Mouse (Mus musculus) kidney, postnatal 14 days (tissue): ENCODE measurements around the gene Pla2g1b.
"Not testable (repeated sequence)": the region's sequence is repeated elsewhere in the genome, so short reads cannot be mapped to it uniquely, and the experiment has no call there.

Experiments used
- DNase-seq: peaks from one replicate; pipeline ENCODE4 v3.0.0; 2022; ENCODE audit warnings: mixed read lengths

Pla2g1b gene

DNA sequence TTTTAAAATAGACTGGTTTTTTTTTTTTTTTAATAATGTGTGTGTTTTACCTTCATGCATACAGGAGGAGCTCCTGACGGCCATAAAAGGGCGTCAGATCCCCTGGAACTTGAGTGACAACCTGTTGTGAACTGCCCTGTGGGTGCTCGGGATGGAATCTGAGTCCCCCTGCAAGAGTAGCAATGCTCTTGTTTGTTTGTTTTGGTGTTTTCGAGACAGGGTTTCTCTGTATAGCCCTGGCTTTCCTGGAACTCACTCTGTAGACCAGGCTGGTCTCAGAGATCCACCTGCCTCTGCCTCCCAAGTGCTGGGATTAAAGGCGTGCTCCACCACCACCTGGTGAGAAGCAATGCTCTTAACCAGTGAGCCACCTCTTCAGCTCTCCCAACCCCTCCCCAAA lies 18.9 kb downstream of the Pla2g1b start:
- DNase-seq, result no peak

DNA sequence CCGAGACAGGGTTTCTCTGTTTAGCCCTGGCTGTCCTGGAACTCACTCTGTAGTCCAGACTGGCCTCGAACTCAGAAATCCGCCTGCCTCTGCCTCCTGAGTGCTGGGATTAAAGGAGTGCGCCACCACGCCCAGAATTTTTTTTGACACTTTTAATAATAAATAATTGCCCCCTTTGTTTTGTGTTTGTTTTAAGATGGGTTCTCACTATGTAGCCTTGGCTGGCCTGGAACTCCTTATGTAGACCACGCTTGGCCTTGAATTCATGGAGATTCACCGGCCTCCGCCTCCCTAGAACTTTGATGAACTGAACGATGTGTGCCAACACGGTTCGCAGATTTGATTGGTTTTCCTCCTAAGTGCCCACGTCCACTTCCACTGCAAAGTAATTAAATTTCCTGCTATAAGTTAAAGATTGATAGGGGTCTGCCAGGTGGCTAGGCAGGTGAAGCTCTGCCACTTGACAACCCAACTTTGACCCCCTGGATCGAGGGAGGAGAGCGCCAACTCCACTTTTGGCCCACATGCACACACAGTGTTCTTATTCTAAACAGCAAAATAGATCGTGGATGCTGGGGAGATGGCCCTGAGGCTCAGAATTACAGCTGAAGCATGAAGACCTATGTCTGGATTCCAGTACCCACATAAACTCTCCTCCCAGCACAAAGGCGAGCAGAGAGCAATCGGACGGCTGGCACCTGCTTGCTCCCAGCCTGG lies 19.6 kb downstream of the Pla2g1b start:
- DNase-seq, result peak; percentile 53

DNA sequence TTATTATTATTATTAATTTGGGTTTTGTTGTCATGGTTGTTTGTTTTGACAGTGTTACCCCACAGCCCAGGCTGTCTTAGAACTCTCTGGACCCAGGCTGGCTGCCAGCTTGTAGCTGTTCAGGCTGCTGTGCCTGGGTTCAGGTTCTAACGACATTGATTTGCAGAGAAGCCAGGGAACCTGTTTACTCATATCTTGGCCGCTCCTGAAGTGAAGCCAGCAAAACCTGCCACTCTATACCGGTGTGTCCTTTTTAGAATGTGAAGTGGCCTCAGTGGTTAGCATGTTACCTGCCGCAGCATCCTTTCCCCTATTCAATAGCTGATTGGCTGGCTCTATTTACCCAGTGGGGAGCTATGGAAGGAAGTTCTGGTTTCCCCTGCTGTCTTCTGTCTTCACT lies 20.7 kb downstream of the Pla2g1b start:
- no peak for DNase-seq

DNA sequence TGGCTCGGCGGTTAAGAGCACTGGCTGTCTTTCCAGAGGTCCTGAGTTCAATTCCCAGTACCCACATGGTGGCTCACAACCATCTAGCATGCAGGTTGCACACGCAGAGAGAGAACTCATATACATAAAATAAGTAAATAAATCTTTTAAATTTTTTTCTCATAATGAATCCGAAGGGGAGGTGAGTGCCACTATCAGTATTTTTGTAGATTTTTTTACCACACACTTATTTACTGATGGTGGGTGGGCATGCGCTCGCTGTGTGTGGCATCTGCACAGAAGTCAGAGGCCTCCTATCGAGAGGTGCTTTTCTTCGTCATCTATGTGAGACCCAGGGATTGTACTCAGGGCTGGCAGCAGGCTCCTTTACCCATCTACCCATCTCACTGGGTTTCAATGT lies 21.3 kb downstream of the Pla2g1b start:
- no peak for DNase-seq

DNA sequence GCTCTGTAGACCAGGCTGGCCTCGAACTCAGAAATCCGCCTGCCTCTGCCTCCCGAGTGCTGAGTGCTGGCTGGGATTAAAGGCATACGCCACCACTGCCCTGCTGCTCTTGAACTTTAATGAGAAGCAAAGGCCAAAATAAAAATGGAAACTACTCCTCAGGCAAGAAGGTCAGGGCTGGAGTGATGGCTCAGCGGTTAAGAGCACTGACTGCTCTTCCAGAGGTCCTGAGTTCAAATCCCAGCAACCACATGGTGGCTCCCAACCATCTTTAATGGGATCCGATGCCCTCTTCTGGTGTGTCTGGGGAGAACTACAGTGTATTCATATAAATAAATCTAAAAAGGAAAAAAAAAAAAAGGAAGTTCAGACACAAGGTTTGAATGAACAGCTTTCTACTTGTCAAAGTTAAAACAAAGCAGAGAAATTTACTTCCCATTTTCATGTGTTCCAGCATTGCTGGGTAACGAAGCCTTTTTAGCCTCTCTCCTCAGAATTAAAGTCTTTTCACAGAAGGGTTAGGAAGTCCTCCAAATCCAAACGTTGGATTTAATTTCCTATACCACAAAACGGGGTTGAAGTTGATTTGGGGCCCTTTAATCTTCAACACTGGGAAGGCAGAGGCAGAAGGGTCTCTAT lies 22.0 kb downstream of the Pla2g1b start:
- DNase-seq, result no peak

GRCm38 (mm10) chr5:115488841-115489698 lies 23.0 kb downstream of the Pla2g1b start:
- DNase-seq, result peak; percentile 85

GRCm38 (mm10) chr5:115489699-115490637 lies 23.9 kb downstream of the Pla2g1b start:
- peak; percentile 91 for DNase-seq

DNA sequence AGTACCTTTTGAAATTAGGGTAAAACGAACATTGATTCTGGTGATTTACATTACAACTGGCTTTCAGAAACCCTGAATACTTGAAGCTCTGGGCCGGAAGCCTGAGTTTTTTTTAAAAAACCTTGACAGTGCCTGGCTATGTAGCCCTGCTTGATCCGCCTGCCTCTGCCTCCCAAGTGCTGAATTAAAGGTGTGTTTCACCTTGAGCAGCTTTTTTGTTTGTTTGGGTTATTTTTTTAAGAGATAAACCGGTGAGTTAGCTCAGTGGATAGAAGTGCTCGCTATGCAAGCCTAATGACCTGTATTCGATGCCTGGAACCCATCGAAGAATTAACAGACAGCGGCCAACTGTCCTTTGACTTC lies 24.6 kb downstream of the Pla2g1b start:
- no peak for DNase-seq

GRCm38 (mm10) chr5:115491076-115491475 lies 25.0 kb downstream of the Pla2g1b start:
- DNase-seq, result no peak

GRCm38 (mm10) chr5:115491771-115492322 lies 25.8 kb downstream of the Pla2g1b start:
- DNase-seq, result peak; percentile 67

DNA sequence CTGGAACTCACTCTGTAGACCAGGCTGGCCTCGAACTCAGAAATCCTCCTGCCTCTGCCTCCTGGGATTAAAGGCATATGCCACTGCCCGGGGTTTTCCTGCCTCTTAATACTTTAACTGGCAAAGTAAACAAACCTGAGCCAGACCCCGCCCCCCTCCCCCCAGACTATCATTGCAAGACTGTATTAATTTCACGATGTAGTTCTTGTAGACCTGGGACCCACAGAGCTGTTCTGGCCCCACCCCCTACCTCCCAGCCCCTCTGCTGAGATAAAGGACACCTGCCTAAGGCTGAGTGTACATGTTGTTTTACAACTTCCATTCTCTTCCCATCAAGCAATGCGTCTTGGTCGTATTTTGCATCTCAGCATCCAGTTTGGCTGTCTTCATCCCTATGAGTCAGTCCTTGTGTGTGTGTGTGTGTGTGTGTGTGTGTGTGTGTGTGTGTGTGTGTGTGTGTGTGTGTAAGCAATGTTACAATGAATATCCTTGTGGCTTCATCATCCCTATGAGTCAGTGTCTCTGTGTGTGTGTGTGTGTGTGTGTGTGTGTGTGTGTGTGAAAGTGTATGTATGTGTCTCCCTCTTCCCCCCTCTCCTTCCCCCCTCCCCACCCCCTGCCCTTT lies 26.8 kb downstream of the Pla2g1b start:
- DNase-seq, result no peak

DNA sequence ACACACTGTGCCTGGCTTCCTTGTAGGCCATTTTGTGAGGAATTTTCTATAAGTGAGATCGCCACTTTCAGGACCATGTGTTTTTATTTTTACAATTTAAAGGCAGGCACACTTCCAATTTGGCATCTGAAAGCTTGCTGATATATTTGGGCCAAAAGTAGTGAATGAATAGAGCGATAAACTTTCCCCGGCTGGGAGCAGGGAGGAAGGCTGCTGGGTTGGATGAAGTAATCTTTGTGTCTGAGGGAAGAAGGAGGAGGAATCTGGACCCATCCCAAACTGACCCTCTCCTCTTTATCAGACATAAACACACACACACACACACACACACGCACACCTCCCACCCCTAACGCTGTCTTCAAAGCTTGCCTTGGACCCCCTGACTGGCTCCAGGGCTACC lies 27.4 kb downstream of the Pla2g1b start:
- no peak for DNase-seq

DNA sequence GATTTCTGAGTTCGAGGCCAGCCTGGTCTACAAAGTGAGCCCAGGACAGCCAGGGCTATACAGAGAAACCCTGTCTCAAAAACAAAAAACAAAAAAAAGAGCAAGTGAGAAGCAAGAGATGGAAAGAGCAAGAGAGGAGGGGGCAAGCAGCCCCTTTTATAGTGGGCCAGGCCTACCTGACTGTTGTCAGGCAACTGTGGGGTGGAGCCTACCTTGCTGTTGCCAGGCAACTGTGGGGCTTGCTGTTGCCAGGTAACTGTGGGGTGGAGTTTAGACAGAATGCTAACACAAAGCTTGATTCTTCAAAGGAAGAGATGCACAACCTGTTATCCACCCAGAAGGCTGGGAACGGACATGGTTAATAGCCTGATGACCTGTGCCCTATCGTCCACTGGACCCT lies 29.6 kb downstream of the Pla2g1b start:
- DNase-seq, result not testable (repeated sequence)

- DNase-seq, result no peak
Observed at GRCm38 (mm10) chr5:115497033-115497432, 31.0 kb downstream of the Pla2g1b start.

- no peak for DNase-seq
Observed at GRCm38 (mm10) chr5:115498307-115499240, 32.5 kb downstream of the Pla2g1b start.

- DNase-seq, result peak; percentile 61
Observed at GRCm38 (mm10) chr5:115500383-115500935, 34.4 kb downstream of the Pla2g1b start.

- no peak for DNase-seq
Observed at GRCm38 (mm10) chr5:115503035-115503434, 37.0 kb downstream of the Pla2g1b start.

DNA sequence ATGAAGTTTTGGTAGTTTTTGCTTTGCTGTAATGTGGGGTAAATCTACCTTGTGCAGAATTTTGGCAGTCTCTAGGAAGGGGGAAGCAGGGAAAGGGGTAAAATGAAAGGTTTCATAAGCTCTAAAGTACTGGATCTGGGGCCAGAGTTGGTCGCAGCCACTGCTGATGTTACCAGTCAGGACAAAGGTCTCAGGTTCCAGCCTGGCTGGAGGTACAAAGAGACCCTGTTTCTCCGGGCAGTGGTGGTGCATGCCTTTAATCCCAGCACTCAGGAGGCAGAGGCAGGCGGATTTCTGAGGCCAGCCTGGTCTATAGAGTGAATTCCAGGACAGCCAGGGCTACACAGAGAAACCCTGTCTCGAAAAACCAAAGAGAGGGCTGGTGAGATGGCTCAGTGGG lies 39.6 kb downstream of the Pla2g1b start:
- DNase-seq, result not testable (repeated sequence)

GRCm38 (mm10) chr5:115506454-115507201 lies 40.6 kb downstream of the Pla2g1b start, which contains the start of gene Pxn:
Pxn (plus strand) TSS chr5:115506676.
- peak; percentile 95 for DNase-seq
